Mouse (Mus musculus) kidney, adult 2 months (tissue): ENCODE data around the gene Sorcs2.

Source experiments
- CTCF ChIP-seq: fragments of 200-500 bp; conservative IDR thresholded peaks from 2 replicates; pipeline ENCODE4 v1.5.1; 2011; ENCODE audit warnings: low read depth, mild to moderate bottlenecking, control low read depth, low read length, moderate library complexity, mixed read lengths; ENCODE audit not compliant: insufficient read depth, insufficient read length
- POLR2A ChIP-seq: fragments of 200-500 bp; IDR thresholded peaks from one replicate; pipeline ENCODE4 v1.6.1; 2011; ENCODE audit warnings: low read depth, low read length, control low read depth

- peak; percentile 79 for TF ChIP-seq CTCF
- TF ChIP-seq POLR2A = no peak
Measured at GRCm38 (mm10) chr5:36397837-36398282, at the start of gene Sorcs2.
